Mouse (Mus musculus): Measurements from ENCODE around the gene Gk2.

Gene Gk2

GRCm38 (mm10) chr5:97456816-97457215 is at the start of gene Gk2:
Gene Gk2, minus strand, starts transcription at chr5:97457021.
- DNase-seq: no peak

DNA sequence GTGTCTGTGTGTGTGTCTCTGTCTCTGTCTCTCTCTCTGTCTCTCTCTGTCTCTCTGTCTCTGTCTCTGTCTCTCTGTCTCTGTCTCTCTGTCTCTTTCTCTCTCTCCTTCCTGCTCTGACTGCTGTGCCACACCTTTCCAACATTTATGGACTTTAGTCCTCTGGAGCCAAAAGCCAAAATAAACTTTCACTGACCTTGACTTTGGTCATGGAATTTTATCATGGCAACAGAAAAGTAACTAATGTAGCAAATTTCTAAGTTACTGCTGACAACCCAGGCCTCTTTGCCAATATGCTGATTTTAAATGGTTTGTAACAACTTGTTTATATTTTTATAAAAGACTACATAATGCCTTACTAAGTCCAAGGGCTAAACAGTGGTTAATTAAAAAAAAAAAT is 41.2 kb upstream of the Gk2 start:
- DNase-seq: no peak

- DNase-seq: no peak
Measured at GRCm38 (mm10) chr5:97495488-97496092, 38.8 kb upstream of the Gk2 start.

GRCm38 (mm10) chr5:97493421-97493820 is 36.6 kb upstream of the Gk2 start:
- no peak for DNase-seq

DNA sequence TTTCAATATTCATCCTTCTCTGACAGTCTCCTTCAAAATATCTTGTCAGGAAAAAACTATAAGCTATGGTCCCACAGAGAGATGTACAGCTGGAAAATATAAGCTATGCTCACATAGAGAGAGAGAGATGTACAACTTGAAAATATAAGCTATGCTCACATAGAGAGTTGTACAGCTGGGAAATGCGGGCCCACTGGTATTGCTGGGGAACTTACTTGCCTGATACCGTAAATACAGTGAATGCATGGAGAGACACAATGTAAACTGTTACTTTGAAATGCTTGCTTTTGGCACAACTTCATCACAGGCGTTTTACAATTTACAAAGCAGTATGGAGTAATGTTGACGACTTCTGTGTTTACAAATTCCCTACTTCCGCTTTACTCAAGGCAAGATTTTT is 29.3 kb upstream of the Gk2 start:
- DNase-seq: no peak

DNA sequence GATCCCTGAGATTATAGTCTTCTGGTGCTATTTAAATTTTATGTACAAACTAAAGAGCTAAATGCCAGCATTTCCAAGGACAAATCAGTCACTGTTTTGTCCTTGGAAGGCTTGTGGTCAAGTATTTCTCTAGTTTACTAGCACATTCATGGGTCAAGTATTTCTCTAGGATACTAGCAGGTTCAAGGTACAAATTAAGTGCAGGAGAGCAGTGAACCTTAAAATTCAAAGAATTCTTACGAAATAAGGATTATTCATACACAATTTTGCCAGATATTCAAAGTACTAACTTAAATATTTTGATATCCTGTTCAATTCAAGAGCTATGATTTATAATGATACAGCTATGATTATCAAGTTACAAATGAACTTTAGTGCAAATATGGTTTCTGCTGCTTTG is 23.2 kb upstream of the Gk2 start:
- DNase-seq: no peak

- no peak for DNase-seq
Measured at GRCm38 (mm10) chr5:97467246-97467645, 10.4 kb upstream of the Gk2 start.

GRCm38 (mm10) chr5:97466430-97467158 is 9.8 kb upstream of the Gk2 start:
- no peak for DNase-seq

- no peak for DNase-seq
Measured at GRCm38 (mm10) chr5:97465956-97466355, 9.1 kb upstream of the Gk2 start.

GRCm38 (mm10) chr5:97462856-97463255 is 6.0 kb upstream of the Gk2 start:
- DNase-seq: no peak

DNA sequence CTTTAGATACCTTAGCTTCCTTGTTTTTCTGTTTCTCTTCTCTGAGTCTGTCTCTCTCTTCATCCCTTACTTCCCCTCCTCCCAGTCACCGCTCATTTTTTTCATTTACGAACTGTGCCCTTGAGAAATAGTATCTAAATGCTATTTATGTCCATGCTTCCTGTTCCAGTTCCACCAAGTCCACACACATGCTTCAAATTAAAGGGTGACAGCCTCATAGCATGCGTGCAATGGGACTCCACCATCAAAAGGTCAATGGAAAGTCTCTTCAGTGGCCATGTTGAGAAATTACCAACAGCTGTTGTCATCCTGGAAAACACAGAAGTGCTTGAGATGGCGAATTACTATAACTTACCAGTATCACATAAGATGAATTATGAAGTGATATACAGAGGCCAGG is 5.4 kb downstream of the Gk2 start:
- no peak for DNase-seq

DNA sequence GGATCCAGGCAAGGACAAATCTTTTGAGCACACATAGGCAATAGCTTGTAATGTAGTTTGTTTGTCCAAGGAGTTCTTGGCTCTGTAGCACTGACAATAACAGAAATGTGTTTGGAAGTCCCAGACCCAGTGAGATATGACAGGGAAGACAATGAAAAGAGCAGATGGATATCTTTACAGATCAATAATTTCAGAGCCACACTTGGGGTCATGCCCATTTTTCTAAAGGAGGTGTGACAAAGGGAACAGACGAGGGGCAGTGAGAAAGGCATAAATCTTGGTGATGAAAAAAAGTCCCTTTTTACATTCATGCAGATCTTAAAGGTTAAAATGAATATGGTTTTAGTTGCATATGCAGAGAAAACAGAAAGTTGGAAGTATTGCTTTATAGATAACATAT is 12.6 kb downstream of the Gk2 start:
- DNase-seq: no peak

DNA sequence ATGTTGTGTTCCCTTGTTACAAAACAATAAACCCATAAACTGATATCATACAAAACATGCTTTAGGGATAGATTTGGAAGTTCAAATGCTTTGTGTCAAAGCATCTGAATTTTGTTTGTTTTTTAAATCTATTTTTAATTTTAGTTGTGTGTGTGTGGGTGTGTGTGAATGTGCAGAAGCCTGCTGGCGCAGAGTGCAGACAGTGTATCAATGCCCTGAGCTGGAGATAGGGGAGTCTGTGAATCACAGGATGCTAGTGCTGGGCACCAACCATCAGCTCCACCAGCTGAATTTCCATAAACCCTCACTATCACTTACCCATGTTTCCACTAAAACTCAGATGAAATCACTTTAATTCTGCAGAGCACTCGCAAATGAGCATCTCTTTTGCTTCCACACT is 24.3 kb downstream of the Gk2 start:
- DNase-seq: peak; percentile 60

- no peak for DNase-seq
Measured at GRCm38 (mm10) chr5:97429976-97430375, 26.8 kb downstream of the Gk2 start.

DNA sequence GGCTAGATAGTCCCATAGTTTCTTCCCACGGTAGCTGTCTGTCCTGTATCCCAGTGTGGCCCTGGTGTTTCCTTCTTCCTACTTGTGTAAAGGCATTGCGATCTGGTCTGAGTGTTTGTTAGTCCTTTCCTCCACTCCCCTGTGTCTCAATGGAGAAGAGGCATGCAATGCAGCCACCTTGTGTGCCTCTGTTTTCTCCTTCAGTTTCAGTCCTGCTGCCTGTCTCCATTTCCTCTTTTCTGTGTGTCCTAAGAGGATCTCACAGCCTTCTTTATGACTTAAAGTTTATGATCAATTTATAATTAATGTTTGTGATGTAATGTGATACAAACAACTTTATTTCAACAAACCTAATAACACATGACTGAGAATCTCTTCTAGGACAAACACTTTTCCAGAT is 35.2 kb downstream of the Gk2 start:
- DNase-seq: no peak

- DNase-seq: no peak
Measured at GRCm38 (mm10) chr5:97417185-97417584, 39.6 kb downstream of the Gk2 start.

- DNase-seq: peak; percentile 75
Measured at GRCm38 (mm10) chr5:97415837-97416236, 41.0 kb downstream of the Gk2 start.

- peak; percentile 7 for DNase-seq
Measured at GRCm38 (mm10) chr5:97413716-97414115, 43.1 kb downstream of the Gk2 start.

DNA sequence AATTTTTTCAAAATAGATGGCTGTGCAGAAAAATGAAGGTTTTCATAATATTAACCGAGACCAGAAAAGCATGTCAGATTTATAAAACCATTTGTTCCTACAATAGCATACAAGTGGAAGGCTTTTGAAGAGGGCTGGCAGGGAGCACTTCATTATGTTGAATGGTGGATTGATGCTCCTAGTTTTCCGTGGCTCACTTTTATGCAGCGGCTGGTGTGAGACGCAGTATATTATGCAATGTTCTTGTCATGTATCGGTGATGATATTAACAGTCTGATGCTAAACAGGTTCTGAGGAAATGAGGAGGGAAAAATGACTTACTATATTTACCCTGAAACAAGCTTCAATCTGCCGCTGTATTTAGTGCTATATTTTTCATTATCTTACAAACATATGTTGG is 46.6 kb downstream of the Gk2 start:
- no peak for DNase-seq

DNA sequence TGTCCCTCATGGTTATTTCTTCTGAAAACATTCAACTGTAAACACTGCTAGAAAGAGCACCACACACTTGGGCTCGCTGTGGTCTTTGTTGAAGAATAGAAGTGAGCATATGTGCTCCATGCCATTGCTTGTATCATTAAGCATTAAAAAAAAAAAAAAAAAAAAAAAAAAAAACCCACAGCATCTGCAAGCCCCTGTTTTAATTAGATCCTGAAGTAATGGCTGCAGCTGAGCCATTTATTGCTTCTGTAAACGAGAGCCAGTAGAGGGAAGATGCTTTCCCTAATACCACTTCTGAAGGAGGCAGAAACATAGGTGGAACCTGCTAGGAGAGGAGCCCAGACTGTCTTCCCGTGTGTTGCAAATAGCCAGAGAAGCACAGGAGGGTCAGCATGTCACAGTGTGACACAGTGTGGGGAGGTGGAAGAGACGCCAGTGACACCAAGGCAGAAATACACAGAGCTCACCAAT is 47.6 kb downstream of the Gk2 start:
- no peak for DNase-seq
